Mouse (Mus musculus): ENCODE measurements around the gene Mat2a. TPM values are rescaled to one million over a fixed set of nuclear protein-coding genes. Genes with fewer than 3 reads are reported as not detected.

The Mat2a gene
- total and polyA plus RNA-seq, 3 experiments, result 166 to 456 (median 218) TPM

GRCm38 (mm10) chr6:72396837-72397251 lies 42.5 kb downstream of the Mat2a start:
- Histone ChIP-seq H3K9ac (ENCODE audit: insufficient read depth, low read depth) (no peak overlapping the region), H3K4me3 (replicated peaks in 1 of 3; ENCODE audit: low read depth in 2 of 3, low read length in 2 of 3, poor library complexity in 1 of 3) (no peak overlapping the region), H3K27ac (ENCODE audit: insufficient read depth, low read depth) (no peak overlapping the region), H3K4me1 (ENCODE audit: control insufficient read depth in 1 of 2, insufficient read depth in 2 of 2) (peaks cover 5 to 7% of the 10 kb centered on the region in 2 experiments; a peak in 3 of 4 replicates), H3K79me2 (replicated peaks; ENCODE audit: control insufficient read depth, extremely low read depth, insufficient read depth, poor library complexity, severe bottlenecking) (no peaks in the 10 kb centered on the region), H3K4me2 (ENCODE audit: insufficient read depth, low read depth, poor library complexity, severe bottlenecking) (no peak overlapping the region), H3K9me3 (replicated peaks; ENCODE audit: low read length) (no peaks in the 10 kb centered on the region), H3K27me3 (replicated peaks) (no peaks in the 10 kb centered on the region), H3K36me3 (replicated peaks in 1 of 2; ENCODE audit: control insufficient read depth in 1 of 2, insufficient read depth in 1 of 2, low read length in 1 of 2) (no peaks in the 10 kb centered on the region)
- dilution Hi-C loops (cut with MboI; ENCODE audit: extremely low pct_ligation_motif_present, extremely low pct_unique_long_range_greater_than_20kb, low sequenced_read_pairs), result no loop called here
- in situ Hi-C loops (cut with MboI; ENCODE audit: low pct_ligation_motif_present, low pct_unique_long_range_greater_than_20kb, low sequenced_read_pairs), result no loop called here
- TF ChIP-seq KAT2A (IDR thresholded peaks at IDR 0.05; ENCODE audit: insufficient replicate concordance, low read length) (no peak), MAFK (IDR thresholded peaks at IDR 0.05; ENCODE audit: insufficient replicate concordance, low read length) (no peak), GABPA (IDR thresholded peaks at IDR 0.05; ENCODE audit: insufficient replicate concordance, low read depth, low read length) (no peak), E2F4 (IDR thresholded peaks at IDR 0.05; ENCODE audit: insufficient replicate concordance, low read depth, low read length) (no peak), CHD2 (IDR thresholded peaks at IDR 0.05; ENCODE audit: low read length) (no peak), HCFC1 (IDR thresholded peaks at IDR 0.05; ENCODE audit: low read depth, low read length) (no peak), IRF4 (IDR thresholded peaks at IDR 0.05; ENCODE audit: low read depth, low read length) (no peak), RAD21 (IDR thresholded peaks at IDR 0.05; ENCODE audit: low read depth, low read length) (no peak), ZKSCAN1 (IDR thresholded peaks at IDR 0.05; ENCODE audit: borderline replicate concordance, low read depth, low read length) (no peak), PAX5 (IDR thresholded peaks at IDR 0.05; ENCODE audit: low read length) (no peak), ZC3H11A (IDR thresholded peaks at IDR 0.05; ENCODE audit: low read depth, low read length) (no peak)
- DNase-seq (ENCODE audit: extremely low read depth), result no peak

GRCm38 (mm10) chr6:72392341-72392740 lies 47.0 kb downstream of the Mat2a start:
- Histone ChIP-seq H3K4me3 (replicated peaks in 1 of 3; ENCODE audit: low read depth in 2 of 3, low read length in 2 of 3, poor library complexity in 1 of 3) (no peak overlapping the region), H3K4me1 (ENCODE audit: control insufficient read depth in 1 of 2, insufficient read depth in 2 of 2) (peaks cover 9 to 23% of the 10 kb centered on the region in 2 experiments), H3K27ac (ENCODE audit: insufficient read depth, low read depth) (no peak overlapping the region), H3K36me3 (replicated peaks in 1 of 2; ENCODE audit: control insufficient read depth in 1 of 2, insufficient read depth in 1 of 2, low read length in 1 of 2) (peaks cover 2 to 17% of the 10 kb centered on the region in 2 experiments), H3K9ac (ENCODE audit: insufficient read depth, low read depth) (no peak overlapping the region), H3K9me3 (replicated peaks; ENCODE audit: low read length) (peaks cover 2% of the 10 kb centered on the region), H3K27me3 (replicated peaks) (no peaks in the 10 kb centered on the region), H3K4me2 (ENCODE audit: insufficient read depth, low read depth, poor library complexity, severe bottlenecking) (no peak overlapping the region), H3K79me2 (replicated peaks; ENCODE audit: control insufficient read depth, extremely low read depth, insufficient read depth, poor library complexity, severe bottlenecking) (no peaks in the 10 kb centered on the region)
- dilution Hi-C loops (cut with MboI; ENCODE audit: extremely low pct_ligation_motif_present, extremely low pct_unique_long_range_greater_than_20kb, low sequenced_read_pairs) (no loop called here), in situ Hi-C loops (cut with MboI; ENCODE audit: low pct_ligation_motif_present, low pct_unique_long_range_greater_than_20kb, low sequenced_read_pairs) (no loop called here)
- no peak for TF ChIP-seq USF2 (conservative IDR thresholded peaks at IDR 0.05; ENCODE audit: low read depth, low read length)
- TF ChIP-seq NRF1 (IDR thresholded peaks at IDR 0.05; ENCODE audit: low read depth, low read length), result no peak
- TF ChIP-seq CHD1 (IDR thresholded peaks at IDR 0.05; ENCODE audit: low read depth, low read length), result no peak
- TF ChIP-seq ZMIZ1 (IDR thresholded peaks at IDR 0.05; ENCODE audit: low read depth, low read length), result no peak
- TF ChIP-seq BHLHE40 (IDR thresholded peaks at IDR 0.05; ENCODE audit: low read depth, low read length), result no peak
- no peak for TF ChIP-seq POLR2A (IDR thresholded peaks at IDR 0.05; ENCODE audit: low read depth, low read length)
- no peak for TF ChIP-seq POLR2AphosphoS2 (IDR thresholded peaks at IDR 0.05; ENCODE audit: low read depth, low read length)
- TF ChIP-seq E2F4 (IDR thresholded peaks at IDR 0.05; ENCODE audit: insufficient replicate concordance, low read depth, low read length), result no peak
- TF ChIP-seq NELFE (IDR thresholded peaks at IDR 0.05; ENCODE audit: low read depth, low read length), result no peak
- no peak for TF ChIP-seq MYC (IDR thresholded peaks at IDR 0.05; ENCODE audit: low read depth, low read length)
- no peak for TF ChIP-seq GABPA (IDR thresholded peaks at IDR 0.05; ENCODE audit: insufficient replicate concordance, low read depth, low read length)
- TF ChIP-seq RAD21 (IDR thresholded peaks at IDR 0.05; ENCODE audit: low read depth, low read length), result no peak
- no peak for TF ChIP-seq ETS1 (conservative IDR thresholded peaks at IDR 0.05; ENCODE audit: low read depth, low read length)
- no peak for TF ChIP-seq RCOR1 (conservative IDR thresholded peaks at IDR 0.05; ENCODE audit: low read depth, low read length)
- no peak for TF ChIP-seq ZNF384 (IDR thresholded peaks at IDR 0.05; ENCODE audit: low read depth, low read length)
- no peak for TF ChIP-seq MAFK (IDR thresholded peaks at IDR 0.05; ENCODE audit: insufficient replicate concordance, low read length)
- no peak for DNase-seq (ENCODE audit: extremely low read depth)

Data from CH12.LX (cell line).